Mouse (Mus musculus) midbrain, embryonic 15.5 days (tissue): ENCODE data around the gene Rgs14. TPM values are rescaled to one million over a fixed set of nuclear protein-coding genes. Genes with fewer than 3 reads are reported as not detected.
A peak's percentile ranks its signal among the peaks of the same experiment; 100 is the strongest.

Experiments
- ATAC-seq: fragments of 200-750 bp; cut with Nextera tagmentation; replicated peaks from 2 replicates; pipeline ENCODE4 v1.8.0; 2017; ENCODE audit warnings: moderate TSS enrichment
- H3K27ac ChIP-seq: fragments of 300-500 bp; sonication (generic); 2 replicates; pipeline ENCODE4 v1.5.1; 2015; ENCODE audit warnings: mild to moderate bottlenecking, inconsistent platforms
- H3K27me3 ChIP-seq: fragments of 300-500 bp; sonication (generic); replicated peaks from 2 replicates; pipeline ENCODE4 v1.6.1; 2015; ENCODE audit warnings: inconsistent platforms
- H3K36me3 ChIP-seq: fragments of 300-500 bp; sonication (generic); replicated peaks from 2 replicates; pipeline ENCODE4 v1.6.1; 2015; ENCODE audit warnings: inconsistent platforms
- H3K4me1 ChIP-seq: fragments of 300-500 bp; sonication (generic); 2 replicates; pipeline ENCODE4 v1.6.1; 2015; ENCODE audit warnings: inconsistent platforms
- H3K4me2 ChIP-seq: fragments of 300-500 bp; sonication (generic); 2 replicates; pipeline ENCODE4 v1.6.1; 2015; ENCODE audit warnings: inconsistent platforms, mild to moderate bottlenecking, moderate library complexity
- H3K4me3 ChIP-seq: fragments of 300-500 bp; sonication (generic); 2 replicates; pipeline ENCODE4 v1.5.1; 2015; ENCODE audit warnings: mild to moderate bottlenecking, inconsistent platforms
- H3K9ac ChIP-seq: fragments of 300-500 bp; sonication (generic); 2 replicates; pipeline ENCODE4 v1.6.1; 2015; ENCODE audit warnings: mild to moderate bottlenecking, inconsistent platforms
- H3K9me3 ChIP-seq: fragments of 300-500 bp; sonication (generic); 2 replicates; pipeline ENCODE4 v1.6.1; 2016; ENCODE audit warnings: inconsistent platforms
- WGBS: fragments of 180-500 bp; shearing (Covaris S2); methylation state at CpG from one replicate; pipeline ENCODE4 v1.1.7; 2015; ENCODE audit warnings: mixed read lengths; 5-methylcytosine and 5-hydroxymethylcytosine counted together
- polyA plus RNA-seq: library from polyadenylated mRNA; unstranded; fragments of >200 nt; fragmentation: Nextera tagmentation; extraction: Ambion mirVana; gene quantifications from 2 replicates; pipeline ENCODE4 v1.2.1, GENCODE M21; 2015

Rgs14 gene
- polyA plus RNA-seq, 1 experiment from 2014 or later = 0.52 TPM

DNA sequence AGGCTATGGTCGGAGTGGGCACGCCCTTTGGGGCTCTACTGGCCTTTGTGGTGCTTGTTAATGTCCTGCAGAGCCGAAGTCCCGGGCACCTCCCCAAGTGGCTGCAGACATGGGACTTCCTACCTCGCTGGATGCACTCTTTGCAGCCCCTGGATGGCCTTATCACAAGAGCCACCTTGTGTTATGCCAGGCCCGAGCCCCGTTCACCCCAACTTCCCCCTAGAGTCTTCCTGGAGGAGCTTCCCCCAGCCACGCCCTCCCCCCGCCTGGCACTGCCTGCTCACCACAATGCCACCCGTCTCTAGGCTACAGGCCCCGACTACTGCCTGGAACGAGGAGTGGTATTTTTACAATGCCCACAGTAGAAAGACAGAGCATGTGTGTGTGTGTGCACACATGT lies 43.8 kb downstream of the Rgs14 start:
- Histone ChIP-seq H3K9me3 (no peaks in the 10 kb centered on the region), H3K27ac (no peak overlapping the region), H3K4me3 (no peak overlapping the region), H3K4me1 (peaks cover 10% of the 10 kb centered on the region), H3K9ac (no peak overlapping the region), H3K36me3 (no peaks in the 10 kb centered on the region), H3K4me2 (no peak overlapping the region), H3K27me3 (peaks cover 7% of the 10 kb centered on the region; the same call in 1 of the 2 replicates)
- 82% methylated on average over 12 of the region's 12 CpGs for WGBS
- no peak for ATAC-seq

DNA sequence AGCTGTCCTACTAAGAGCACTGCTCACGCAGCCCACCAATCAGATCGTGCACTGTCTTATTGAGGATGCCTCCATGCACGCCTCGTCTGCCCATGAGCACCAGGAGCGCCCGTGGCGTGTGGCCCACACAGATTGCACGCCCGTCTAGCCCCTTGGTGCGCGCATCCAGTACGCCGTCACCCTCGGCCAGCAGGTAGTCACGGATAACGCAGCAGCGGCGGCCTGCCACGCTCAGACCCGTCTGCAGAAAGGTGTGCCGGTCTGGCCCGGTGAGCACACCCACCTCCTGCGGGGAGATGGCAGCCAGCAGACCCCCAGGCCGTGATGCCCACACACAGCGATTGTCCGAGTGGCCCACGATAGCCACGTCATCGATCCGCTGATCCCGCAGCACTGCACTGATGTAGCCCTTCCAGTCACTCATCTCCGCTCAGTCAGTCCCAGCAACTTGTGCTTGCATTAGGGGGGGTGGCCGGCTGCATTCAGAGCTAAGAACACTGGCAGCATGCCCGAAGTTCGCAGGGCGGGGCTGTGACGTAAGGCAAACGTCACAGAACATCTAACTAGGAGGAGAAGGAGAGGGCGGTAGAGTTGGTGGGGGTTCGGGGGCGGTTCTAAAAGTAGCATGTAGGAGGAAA lies 45.3 kb downstream of the Rgs14 start, which contains the start of gene Pfn3:
Gene Pfn3 (minus strand): TSS at position 490 of the 638 bp plus-strand sequence.
- no peaks in the 10 kb centered on the region for H3K36me3 ChIP-seq

DNA sequence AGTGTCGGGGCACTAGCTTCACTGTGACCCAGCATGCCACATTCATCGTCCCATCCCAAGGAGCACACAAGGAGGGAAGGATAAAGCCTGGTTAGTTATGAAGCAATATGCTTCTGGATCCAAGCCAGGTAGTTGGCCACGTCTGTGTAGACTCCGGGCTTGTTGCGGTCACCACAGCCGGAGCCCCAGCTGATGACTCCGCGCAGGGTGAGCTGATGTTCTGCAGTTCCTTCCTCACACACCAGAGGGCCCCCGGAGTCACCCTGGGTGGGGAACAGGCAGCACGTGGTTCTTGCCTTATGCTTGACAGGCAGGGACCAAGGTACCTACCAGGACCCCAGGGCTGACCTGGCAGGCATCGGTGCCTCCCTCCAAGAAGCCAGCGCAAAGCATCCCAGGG lies 48.5 kb downstream of the Rgs14 start:
- Histone ChIP-seq H3K27ac (no peak overlapping the region), H3K9ac (no peak overlapping the region; the same call in 1 of the 2 replicates), H3K4me3 (0 out of 2 replicates have a peak overlapping the region, but pooled peaks have one; percentile 4), H3K9me3 (no peaks in the 10 kb centered on the region), H3K4me1 (peaks cover 20% of the 10 kb centered on the region), H3K4me2 (peak overlapping the region; percentile 34), H3K27me3 (peaks cover 46% of the 10 kb centered on the region), H3K36me3 (no peaks in the 10 kb centered on the region)
- 11% methylated on average over 12 of the region's 12 CpGs for WGBS
- ATAC-seq = peak; percentile 73; the same call in 1 of the 2 replicates

More for the DNA sequence above, 45.3 kb downstream of the Rgs14 start, which contains the start of gene Pfn3:
- Histone ChIP-seq H3K4me1 (peaks cover 10% of the 10 kb centered on the region), H3K27me3 (peaks cover 21% of the 10 kb centered on the region), H3K9ac (peak within 1 kb of the TSS; percentile 33), H3K27ac (no peak within 1 kb of the TSS), H3K9me3 (no peaks in the 10 kb centered on the region), H3K4me2 (peak within 1 kb of the TSS; percentile 60), H3K4me3 (peak within 1 kb of the TSS; percentile 39)
- WGBS = 11% methylated on average over 41 of the region's 41 CpGs
- peak; percentile 67 for ATAC-seq

DNA sequence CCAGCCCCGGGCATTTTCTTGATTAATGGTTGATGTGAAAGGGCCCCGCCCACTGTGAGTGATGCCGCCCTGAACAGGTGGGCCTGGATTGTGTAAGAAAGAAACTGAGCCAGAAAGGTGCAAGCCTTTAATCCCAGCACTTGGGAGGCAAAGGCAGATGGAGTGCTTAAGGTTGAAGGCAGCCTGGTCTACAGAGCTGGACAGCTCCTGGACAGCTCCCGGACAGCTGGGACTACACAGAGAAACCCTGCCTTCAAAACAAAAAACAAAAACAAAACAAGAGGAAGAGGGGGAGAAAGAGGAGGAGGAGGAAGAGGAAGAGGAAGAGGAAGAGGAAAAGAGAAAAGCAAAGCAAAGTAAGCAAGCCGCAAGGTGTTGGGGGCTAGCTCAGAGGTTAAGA lies 49.6 kb downstream of the Rgs14 start:
- no peak overlapping the region for H3K4me3 ChIP-seq
- no peak overlapping the region for H3K9ac ChIP-seq
- peaks cover 20% of the 10 kb centered on the region for H3K4me1 ChIP-seq
- H3K27ac ChIP-seq = no peak overlapping the region
- H3K27me3 ChIP-seq = peaks cover 46% of the 10 kb centered on the region
- H3K36me3 ChIP-seq = no peaks in the 10 kb centered on the region
- no peak overlapping the region for H3K4me2 ChIP-seq
- no peaks in the 10 kb centered on the region for H3K9me3 ChIP-seq
- no peak for ATAC-seq
- 88% methylated on average over 5 of the region's 5 CpGs for WGBS

DNA sequence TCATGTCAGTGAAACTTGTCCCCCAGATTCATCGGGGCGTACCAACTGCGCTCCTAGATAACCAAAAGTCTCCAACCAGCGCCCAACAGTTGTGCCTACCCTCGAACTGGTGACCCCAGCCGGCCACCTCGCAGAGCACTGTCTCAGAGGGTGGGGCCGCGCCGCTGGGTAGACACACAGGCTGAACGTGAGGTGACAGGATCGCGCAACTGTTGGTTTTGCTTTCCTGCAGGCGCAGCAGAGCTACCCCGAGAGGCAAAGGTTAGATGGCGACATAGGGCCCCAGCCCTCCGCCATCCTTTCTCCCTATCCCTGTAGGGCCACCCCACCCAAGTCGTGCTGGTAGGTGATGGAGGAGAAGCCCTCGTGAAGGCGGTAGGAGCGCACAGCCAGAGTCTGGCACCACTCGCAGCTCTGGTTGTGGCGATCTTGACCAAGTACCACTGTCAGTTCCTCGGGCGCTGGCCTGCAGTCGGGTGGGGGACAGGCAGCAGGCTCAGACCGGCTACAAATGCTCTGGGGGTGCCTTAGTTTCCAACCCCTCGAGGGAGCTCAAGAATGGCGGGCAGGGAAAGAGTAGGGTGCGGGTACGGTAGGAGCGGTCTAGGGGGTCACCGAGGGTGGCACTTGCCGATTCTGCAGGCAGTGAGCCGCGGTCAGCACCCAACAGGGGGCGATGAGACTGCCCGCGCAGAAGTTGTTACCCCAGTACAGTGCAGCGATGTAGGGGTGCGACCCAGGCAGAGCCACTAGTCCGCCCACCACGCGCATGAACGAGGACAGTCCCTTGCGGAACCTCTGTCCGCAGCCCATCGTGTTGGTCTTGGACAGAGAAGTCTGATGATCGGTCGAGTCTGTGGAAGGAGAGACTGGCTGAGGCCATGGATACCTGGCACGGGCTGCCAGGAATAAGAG lies 50.7 kb downstream of the Rgs14 start:
- peak overlapping the region; percentile 48 for H3K4me2 ChIP-seq
- H3K27ac ChIP-seq = no peak overlapping the region
- no peak overlapping the region for H3K4me3 ChIP-seq

DNA sequence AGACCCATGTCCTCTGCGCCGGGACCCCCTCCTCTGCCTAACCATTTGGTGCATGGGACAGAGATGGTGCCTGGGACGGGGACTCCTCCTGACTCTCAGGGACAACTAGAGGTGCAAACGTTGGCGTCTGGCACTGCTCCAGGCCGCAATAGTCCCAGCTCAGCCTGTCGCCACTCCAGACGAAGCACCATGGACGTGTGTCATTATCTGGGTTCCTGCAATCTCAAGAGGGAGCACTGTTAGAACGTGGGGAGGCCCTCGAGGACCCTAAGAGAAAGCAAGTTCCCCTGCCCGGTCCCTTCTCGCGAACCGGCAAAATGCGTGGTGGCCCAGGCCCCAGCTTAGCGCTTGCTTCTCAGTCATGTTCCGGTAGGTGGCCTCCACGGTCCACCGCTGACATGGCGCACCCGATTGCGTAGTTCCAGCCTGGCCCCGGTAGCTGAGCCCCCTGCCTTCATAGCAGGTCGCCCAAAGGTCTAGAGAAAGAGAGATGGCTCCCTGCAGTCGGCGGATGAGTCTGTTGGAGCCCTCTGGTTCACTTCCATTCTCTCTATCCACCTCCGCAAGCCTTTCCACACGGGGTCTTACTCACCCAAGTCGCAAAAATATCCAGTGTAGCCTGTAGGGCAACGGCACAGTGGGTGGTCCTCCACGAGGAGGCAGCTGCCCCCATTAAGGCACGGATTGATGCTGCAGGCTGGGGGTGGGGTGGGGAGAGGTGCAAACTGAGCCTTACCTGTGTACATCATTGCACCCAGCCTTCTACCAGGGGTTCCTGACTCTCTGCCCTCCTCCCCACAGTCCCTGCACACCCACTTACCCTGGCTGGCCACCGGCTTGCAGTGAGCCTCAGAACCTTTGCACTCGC lies 51.6 kb downstream of the Rgs14 start:
- no peak overlapping the region for H3K27ac ChIP-seq
- peak overlapping the region; percentile 48 for H3K4me2 ChIP-seq
- H3K36me3 ChIP-seq = no peaks in the 10 kb centered on the region
- 0 out of 2 replicates have a peak overlapping the region, but pooled peaks have one; percentile 8 for H3K9ac ChIP-seq
- H3K4me1 ChIP-seq = peaks cover 15% of the 10 kb centered on the region
- peaks cover 46% of the 10 kb centered on the region for H3K27me3 ChIP-seq
- H3K4me3 ChIP-seq = peak overlapping the region; percentile 19
- no peaks in the 10 kb centered on the region for H3K9me3 ChIP-seq
- peak; percentile 78 for ATAC-seq
- 16% methylated on average over 35 of the region's 35 CpGs for WGBS

More for the DNA sequence above, 50.7 kb downstream of the Rgs14 start:
- ATAC-seq = no peak; the same call in 1 of the 2 replicates
- H3K9ac ChIP-seq = no peak overlapping the region
- H3K36me3 ChIP-seq = no peaks in the 10 kb centered on the region
- peaks cover 15% of the 10 kb centered on the region for H3K4me1 ChIP-seq
- H3K9me3 ChIP-seq = no peaks in the 10 kb centered on the region
- H3K27me3 ChIP-seq = peaks cover 46% of the 10 kb centered on the region
- 32% methylated on average over 51 of the region's 51 CpGs for WGBS

DNA sequence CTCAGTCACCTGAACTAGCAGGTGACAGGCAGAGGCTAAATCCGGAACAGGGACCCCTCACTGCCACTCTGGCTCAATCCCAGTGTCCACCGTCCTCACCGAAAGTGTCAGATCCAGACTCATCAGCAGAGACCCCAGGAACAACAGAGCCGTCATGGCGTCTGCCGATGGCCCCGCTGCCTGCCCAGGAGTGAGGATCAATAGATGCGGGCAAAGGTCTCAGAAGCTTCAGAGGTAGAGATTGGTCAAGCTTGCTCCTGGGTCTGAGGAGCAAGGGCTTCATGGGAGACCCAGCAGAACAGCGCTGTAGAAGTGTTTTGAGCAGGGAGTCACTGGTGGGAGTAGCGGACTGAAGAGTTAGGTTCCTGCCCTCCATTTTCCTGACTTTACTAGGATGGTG lies 57.1 kb downstream of the Rgs14 start, which contains the start of gene F12:
Gene F12 (minus strand): TSS at position 181 of the 400 bp plus-strand sequence.
- Histone ChIP-seq H3K27ac (no peak within 1 kb of the TSS), H3K9me3 (no peaks in the 10 kb centered on the region), H3K4me3 (no peak within 1 kb of the TSS), H3K9ac (no peak within 1 kb of the TSS), H3K4me1 (no peaks in the 10 kb centered on the region), H3K4me2 (no peak within 1 kb of the TSS), H3K27me3 (peaks cover 7% of the 10 kb centered on the region; the same call in 1 of the 2 replicates), H3K36me3 (no peaks in the 10 kb centered on the region)
- ATAC-seq = no peak
- WGBS = 90% methylated on average over 10 of the region's 10 CpGs

DNA sequence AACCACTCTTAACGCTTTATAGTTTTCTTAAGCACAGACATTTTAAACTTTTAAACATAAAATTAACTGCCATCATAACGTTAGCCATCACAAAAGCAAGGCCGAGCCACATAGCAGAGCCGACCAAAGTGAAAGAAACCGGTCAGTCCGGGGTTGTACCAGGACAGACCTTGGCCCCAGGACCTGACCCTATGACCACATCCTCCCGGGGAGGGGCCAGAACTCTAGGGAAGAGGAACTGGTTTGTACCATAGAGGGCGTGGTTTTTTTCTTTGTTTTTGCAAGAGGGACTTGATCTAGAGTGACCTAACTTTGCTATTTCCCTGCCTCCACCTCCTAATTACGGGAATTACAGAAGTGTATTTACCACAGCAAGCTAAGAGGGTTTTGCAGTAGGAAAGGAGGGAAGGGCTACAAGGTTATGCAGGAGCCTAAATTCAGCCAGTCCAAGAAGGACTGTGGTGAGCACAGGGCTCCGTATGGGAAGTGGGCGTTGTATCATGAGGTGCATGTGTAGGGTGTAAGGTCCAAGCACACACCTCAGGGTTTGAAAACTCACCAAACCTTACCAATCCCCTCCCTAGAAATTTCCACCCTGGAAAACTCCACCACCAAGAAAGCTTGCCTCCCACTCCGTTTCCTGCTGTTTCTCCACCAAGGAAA lies 59.8 kb downstream of the Rgs14 start:
- Histone ChIP-seq H3K27me3 (no peaks in the 10 kb centered on the region), H3K9ac (no peak overlapping the region), H3K4me3 (no peak overlapping the region), H3K9me3 (no peaks in the 10 kb centered on the region), H3K27ac (no peak overlapping the region), H3K4me2 (no peak overlapping the region), H3K4me1 (no peaks in the 10 kb centered on the region), H3K36me3 (no peaks in the 10 kb centered on the region)
- 80% methylated on average over 12 of the region's 12 CpGs for WGBS
- no peak for ATAC-seq

DNA sequence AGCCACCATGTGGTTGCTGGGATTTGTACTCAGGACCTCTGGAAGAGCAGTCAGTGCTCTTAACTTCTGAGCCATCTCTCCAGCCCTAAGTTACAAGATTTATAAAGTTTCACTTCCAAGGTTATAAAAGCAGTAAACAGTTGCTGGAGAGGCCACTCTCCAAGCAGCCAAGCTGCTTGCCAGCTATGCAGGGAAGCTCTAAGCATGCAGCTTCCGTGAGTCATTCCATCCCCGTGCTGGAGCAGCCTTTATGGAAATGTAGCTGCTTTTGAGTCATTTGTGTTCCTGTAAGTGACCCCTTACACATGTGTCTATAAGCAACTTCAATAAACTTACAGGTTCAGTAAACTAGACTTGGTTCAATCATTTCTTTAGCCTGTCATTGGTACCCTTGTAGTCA lies 61.0 kb downstream of the Rgs14 start:
- Histone ChIP-seq H3K36me3 (no peaks in the 10 kb centered on the region), H3K27me3 (no peaks in the 10 kb centered on the region), H3K9ac (no peak overlapping the region), H3K4me1 (no peaks in the 10 kb centered on the region), H3K4me3 (no peak overlapping the region), H3K9me3 (no peaks in the 10 kb centered on the region), H3K27ac (no peak overlapping the region), H3K4me2 (no peak overlapping the region)
- ATAC-seq = no peak
- WGBS = 90% methylated on average over 2 of the region's 2 CpGs

DNA sequence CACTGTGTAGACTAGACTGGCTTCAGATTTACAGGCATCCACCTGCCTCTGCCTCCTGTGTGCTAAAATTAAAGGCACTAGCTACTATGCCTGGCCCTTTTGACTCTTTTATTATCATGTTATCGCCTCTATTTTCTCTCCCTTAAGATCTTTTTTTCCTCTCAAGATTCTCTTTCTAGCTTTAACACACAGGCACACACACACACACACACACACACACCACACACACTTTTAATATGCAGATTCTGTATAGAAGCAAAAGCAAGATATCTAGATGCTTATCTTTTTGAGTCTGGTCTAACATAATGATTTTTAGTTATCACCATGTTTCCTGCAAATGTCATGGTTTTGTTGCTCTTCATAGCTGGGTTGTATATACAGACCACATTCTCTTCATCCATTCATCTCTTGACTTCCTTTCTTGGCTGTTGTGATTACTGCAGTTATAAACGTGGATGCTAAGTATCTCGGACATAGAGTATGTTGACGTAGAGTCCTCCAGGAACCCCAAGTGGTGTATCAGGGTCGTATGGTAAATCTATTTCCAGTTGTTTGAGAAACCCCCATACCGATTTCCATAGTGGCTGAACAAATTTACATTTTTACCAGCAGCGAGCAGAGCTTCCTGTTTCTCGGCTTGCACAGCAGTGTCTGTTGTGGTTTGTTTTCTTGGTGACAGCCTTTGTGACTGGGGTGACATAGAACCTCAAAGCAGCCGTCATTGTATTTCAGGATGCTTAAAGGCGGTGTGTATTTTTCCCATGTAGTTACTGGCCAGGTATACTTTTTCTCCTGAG lies 62.6 kb downstream of the Rgs14 start:
- no peak overlapping the region for H3K4me2 ChIP-seq
- WGBS = 78% methylated on average over 10 of the region's 10 CpGs
- H3K27ac ChIP-seq = no peak overlapping the region
- ATAC-seq = no peak
- no peaks in the 10 kb centered on the region for H3K27me3 ChIP-seq
- no peaks in the 10 kb centered on the region; the same call in 1 of the 2 replicates for H3K9me3 ChIP-seq
- no peaks in the 10 kb centered on the region for H3K4me1 ChIP-seq
- no peak overlapping the region for H3K4me3 ChIP-seq
- no peaks in the 10 kb centered on the region for H3K36me3 ChIP-seq
- no peak overlapping the region for H3K9ac ChIP-seq
